Mouse (Mus musculus) ES-Bruce4 (cell line): ENCODE measurements at regions not wholly inside any gene's neighbourhood (a gene's known extent, or its start where the extent isn't known, plus 50 kb on each side); places are given as distances from the start of the nearest gene placed in this dataset.
"Not testable (repeated sequence)": the region's sequence is repeated elsewhere in the genome, so short reads cannot be mapped to it uniquely, and the experiment has no call there.

Experiments used
- H3K27ac ChIP-seq: 2 replicates; pipeline ENCODE4 v1.5.1; 2012; ENCODE audit warnings: low read length, inconsistent platforms; ENCODE audit not compliant: insufficient read depth
- H3K27me3 ChIP-seq: 2 replicates; pipeline ENCODE4 v1.6.1; 2012; ENCODE audit warnings: mild to moderate bottlenecking, low read length, inconsistent platforms; ENCODE audit not compliant: control insufficient read depth, poor library complexity, insufficient read depth, severe bottlenecking
- H3K36me3 ChIP-seq: 2 replicates; pipeline ENCODE4 v1.6.1; 2012; ENCODE audit warnings: inconsistent platforms, mild to moderate bottlenecking, low read length, moderate library complexity; ENCODE audit not compliant: control insufficient read depth, poor library complexity, insufficient read depth, severe bottlenecking
- H3K4me1 ChIP-seq: one replicate; pipeline ENCODE4 v1.8.1; 2011; ENCODE audit warnings: low read length; ENCODE audit not compliant: control insufficient read depth, insufficient read depth
- H3K4me3 ChIP-seq: 2 replicates; pipeline ENCODE4 v1.5.1; 2011; ENCODE audit warnings: low read depth, mild to moderate bottlenecking, low read length
- H3K9ac ChIP-seq: 2 replicates; pipeline ENCODE4 v1.6.1; 2012; ENCODE audit warnings: low read depth, mild to moderate bottlenecking, inconsistent platforms; ENCODE audit not compliant: poor library complexity, severe bottlenecking
- H3K9me3 ChIP-seq: replicated peaks from 2 replicates; pipeline ENCODE4 v1.6.1; 2012; ENCODE audit warnings: mild to moderate bottlenecking, low read length, inconsistent platforms; ENCODE audit not compliant: control insufficient read depth, poor library complexity, insufficient read depth, severe bottlenecking
- CTCF ChIP-seq: IDR thresholded peaks from one replicate; pipeline ENCODE4 v1.8.1; 2011; ENCODE audit warnings: low read depth, low read length
- EP300 ChIP-seq: IDR thresholded peaks from 2 replicates; pipeline ENCODE4 v1.6.1; 2011; ENCODE audit warnings: low read depth, low read length; ENCODE audit not compliant: insufficient read depth
- POLR2A ChIP-seq: IDR thresholded peaks from one replicate; pipeline ENCODE4 v1.8.1; 2011; ENCODE audit warnings: low read length; ENCODE audit not compliant: insufficient read depth

GRCm38 (mm10) chr12:115790369-115790768 lies 257.2 kb upstream of the Zfp386 start:
- H3K4me3 ChIP-seq, H3K36me3 ChIP-seq, H3K27me3 ChIP-seq, H3K4me1 ChIP-seq, H3K9ac ChIP-seq, H3K9me3 ChIP-seq, H3K27ac ChIP-seq: not testable (repeated sequence)

DNA sequence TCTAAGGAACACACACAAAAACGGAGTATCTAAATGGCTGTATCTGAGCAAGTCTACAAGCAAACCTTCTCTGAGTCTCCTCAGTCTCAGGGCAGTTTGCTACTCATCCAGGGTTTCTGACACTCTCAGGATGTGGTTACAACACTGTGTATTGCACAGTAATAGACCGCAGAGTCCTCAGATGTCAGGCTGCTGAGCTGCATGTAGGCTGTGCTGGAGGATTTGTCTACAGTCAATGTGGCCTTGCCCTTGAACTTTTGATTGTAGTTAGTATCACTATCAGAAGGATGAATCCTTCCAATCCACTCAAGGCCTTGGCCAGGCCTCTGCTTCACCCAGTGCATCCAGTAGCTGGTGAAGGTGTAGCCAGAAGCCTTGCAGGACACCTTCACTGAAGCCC lies 245.0 kb upstream of the Zfp386 start:
- not testable (repeated sequence) for H3K4me3 ChIP-seq, H3K27ac ChIP-seq, H3K4me1 ChIP-seq, H3K9ac ChIP-seq, H3K9me3 ChIP-seq, H3K27me3 ChIP-seq, H3K36me3 ChIP-seq

GRCm38 (mm10) chr12:115803675-115804074 lies 243.8 kb upstream of the Zfp386 start:
- not testable (repeated sequence) for H3K27ac ChIP-seq, H3K36me3 ChIP-seq, H3K27me3 ChIP-seq, H3K9ac ChIP-seq, H3K4me1 ChIP-seq, H3K9me3 ChIP-seq, H3K4me3 ChIP-seq

GRCm38 (mm10) chr12:115807978-115808377 lies 239.5 kb upstream of the Zfp386 start:
- TF ChIP-seq CTCF (no peak), POLR2A (no peak), EP300 (no peak)
- Histone ChIP-seq H3K27ac (no peak overlapping the region), H3K9ac (no peak overlapping the region), H3K4me3 (no peak overlapping the region), H3K36me3 (no peaks in the 10 kb centered on the region), H3K27me3 (no peaks in the 10 kb centered on the region), H3K9me3 (no peaks in the 10 kb centered on the region), H3K4me1 (no peaks in the 10 kb centered on the region)
